In genomic region chr4:108619165-108619564, GRCm38 (mm10) we compare ENCODE assay signal across 8 mouse cellular contexts. TPM values are rescaled to one million over a fixed set of nuclear protein-coding genes. Genes with fewer than 3 reads are reported as not detected.
DNase-seq lines count a peak whose midpoint lies in the region; ATAC-seq and TF ChIP-seq lines count a peak whose summit lies in the region.

No protein-coding gene starts in this region.

- H3K79me2 ChIP-seq in MEL (ENCODE audit: control insufficient read depth, insufficient read depth, low read length, poor library complexity), result peaks cover 7% of the 10 kb centered on the region
- peaks cover 80% of the 10 kb centered on the region for H3K79me2 ChIP-seq in macrophage (ENCODE audit: inconsistent target)

- WGBS in intestine, embryonic 16.5 days, result 1% methylated on average over 10 of the region's 10 CpGs
- WGBS in macrophage (ENCODE audit: missing documents), result 4% methylated on average over 10 of the region's 10 CpGs

- peak; percentile 57 for ATAC-seq in intestine, embryonic 16.5 days

- no peak for TF ChIP-seq POLR2A in MEL (IDR thresholded peaks at IDR 0.05; ENCODE audit: control insufficient read depth in 1 of 2, insufficient read depth in 1 of 2, low read depth in 1 of 2, low read length in 2 of 2, poor library complexity in 1 of 2)

- peak overlapping the region; percentile 70 for H3K4me2 ChIP-seq in intestine, embryonic 16.5 days (ENCODE audit: low read depth, low read length)

- no peak for TF ChIP-seq RAD21 in MEL (IDR thresholded peaks at IDR 0.05; ENCODE audit: low read depth, low read length)

- H3K4me1 ChIP-seq in MEL (ENCODE audit: control insufficient read depth in 1 of 2, insufficient read depth in 2 of 2, low read length in 2 of 2), result peaks cover 0 to 17% of the 10 kb centered on the region in 2 experiments; a peak in 3 of 4 replicates
- H3K4me1 ChIP-seq in erythroblast, embryonic 14.5 days (ENCODE audit: control insufficient read depth), result peaks cover 25% of the 10 kb centered on the region
- H3K4me1 ChIP-seq in intestine, embryonic 16.5 days (ENCODE audit: control insufficient read depth, insufficient read depth, low read length), result peaks cover 3% of the 10 kb centered on the region; the same call in 1 of the 2 replicates

- no peaks in the 10 kb centered on the region for H3K27me3 ChIP-seq in MEL (ENCODE audit: control insufficient read depth in 1 of 2, insufficient read depth in 2 of 2, low read length in 2 of 2)
- H3K27me3 ChIP-seq in erythroblast, embryonic 14.5 days (ENCODE audit: control insufficient read depth), result no peaks in the 10 kb centered on the region
- H3K27me3 ChIP-seq in intestine, embryonic 16.5 days (replicated peaks; ENCODE audit: control insufficient read depth, insufficient read depth, low read length), result no peaks in the 10 kb centered on the region

- no peak for TF ChIP-seq EP300 in MEL (IDR thresholded peaks at IDR 0.05; ENCODE audit: low read depth in 1 of 2, low read length in 2 of 2)

- peak overlapping the region; percentile 92 for H3K9ac ChIP-seq in MEL (ENCODE audit: control insufficient read depth, low read depth, low read length, poor library complexity, severe bottlenecking)
- peak overlapping the region; percentile 88 for H3K9ac ChIP-seq in intestine, embryonic 16.5 days (ENCODE audit: low read depth, low read length)

- TF ChIP-seq CTCF in MEL (IDR thresholded peaks at IDR 0.05 in 2 of 3, conservative IDR thresholded peaks at IDR 0.05 in 1 of 3; ENCODE audit: control insufficient read depth in 1 of 3, insufficient read depth in 1 of 3, low read depth in 2 of 3, low read length in 3 of 3, poor library complexity in 1 of 3, severe bottlenecking in 1 of 3), result no peak

- H3K36me3 ChIP-seq in MEL (ENCODE audit: control insufficient read depth in 1 of 2, insufficient read depth in 2 of 2, low read length in 2 of 2) (peaks cover 7 to 11% of the 10 kb centered on the region in 2 experiments; a peak in 3 of 4 replicates), macrophage (ENCODE audit: inconsistent target) (peaks cover 2% of the 10 kb centered on the region; the same call in 1 of the 2 replicates)
- H3K36me3 ChIP-seq in erythroblast, embryonic 14.5 days (ENCODE audit: control insufficient read depth), result peaks cover 45% of the 10 kb centered on the region
- no peaks in the 10 kb centered on the region for H3K36me3 ChIP-seq in intestine, embryonic 16.5 days (ENCODE audit: control insufficient read depth, insufficient read depth, low read length)

- no peaks in the 10 kb centered on the region for H3K9me3 ChIP-seq in MEL (replicated peaks; ENCODE audit: insufficient read depth, low read length)
- peaks cover 2% of the 10 kb centered on the region; the same call in 1 of the 2 replicates for H3K9me3 ChIP-seq in erythroblast, embryonic 14.5 days (ENCODE audit: control insufficient read depth, low read length)
- H3K9me3 ChIP-seq in intestine, embryonic 16.5 days (ENCODE audit: control insufficient read depth, low read length), result no peaks in the 10 kb centered on the region

- peak overlapping the region; percentile 64 for H3K27ac ChIP-seq in MEL (ENCODE audit: control insufficient read depth, low read depth, low read length)
- H3K27ac ChIP-seq in intestine, embryonic 16.5 days (ENCODE audit: low read length), result peak overlapping the region; percentile 82
- peak overlapping the region; percentile 38 for H3K27ac ChIP-seq in macrophage

- DNase-seq in layer of hippocampus, adult 11-12 months (ENCODE audit: low spot score), result peak; percentile 46
- no peak for DNase-seq in layer of hippocampus, adult 18-20 months (ENCODE audit: low spot score in 2 of 2)
- DNase-seq in MEL (ENCODE audit: low read depth, low spot score), result no peak
- DNase-seq in telencephalon, adult 2 months (ENCODE audit: low read depth, low spot score), result peak; percentile 41
- no peak for DNase-seq in adrenal gland, adult 2 months

- H3K4me3 ChIP-seq in MEL (ENCODE audit: control insufficient read depth in 1 of 2, insufficient read depth in 1 of 2, low read depth in 2 of 2, low read length in 2 of 2) (peak overlapping the region; percentile 66 to 74), macrophage (ENCODE audit: inconsistent target) (peak overlapping the region; percentile 96)
- peak overlapping the region; percentile 86 for H3K4me3 ChIP-seq in erythroblast, embryonic 14.5 days (replicated peaks)
- peak overlapping the region; percentile 81 for H3K4me3 ChIP-seq in intestine, embryonic 16.5 days (ENCODE audit: low read length)

TF ChIP-seq in MEL, 35 proteins besides CTCF, POLR2A, EP300 and RAD21:
- no peak for TF ChIP-seq POLR2AphosphoS5 (IDR thresholded peaks at IDR 0.05; ENCODE audit: borderline replicate concordance, low read depth, low read length)
- TF ChIP-seq MAFK (IDR thresholded peaks at IDR 0.05; ENCODE audit: borderline replicate concordance, low read depth, low read length), result no peak

RNA-seq across cellular contexts. Expression of gene Cc2d1b, which starts 0.6 kb away (rescaled TPM):
- total RNA-seq in layer of hippocampus, adult 18-20 months (2021), result 10 to 100 TPM; 26.5 to 26.9 TPM
- total RNA-seq in MEL (2012; rRNA removed), result 35.6 and 37.0 TPM in 2 replicates
- 10 to 100 TPM in 1 of 2 experiments, not detected in 1; 50.3 TPM for polyA plus RNA-seq in MEL (2012; ENCODE audit: insufficient read depth in 1 of 2, insufficient read length in 2 of 2, low read depth in 1 of 2, low replicate concordance in 2 of 2, missing spikeins in 1 of 2)
- 2.5 and 2.6 TPM in 2 replicates for polyA plus RNA-seq in erythroblast, embryonic 14.5 days (2012)
- 33.0 and 35.2 TPM in 2 replicates for polyA plus RNA-seq in intestine, embryonic 16.5 days (2015; fragmentation: Nextera tagmentation; extraction: Ambion mirVana)
- total RNA-seq in macrophage (2018; cell fraction: chromatin; rRNA removed), result 100 to 1,000 TPM in 20 of 26 experiments, 10 to 100 TPM in 6; 69.7 to 243 (median 159) TPM
- total RNA-seq in macrophage (2018; cell fraction: cytosol; rRNA removed), result 10 to 100 TPM; 24.5 to 50.3 (median 36.2) TPM
- 100 to 1,000 TPM in 6 of 26 experiments, 10 to 100 TPM in 20; 46.3 to 152 (median 76.5) TPM for total RNA-seq in macrophage (2018; cell fraction: nucleus; rRNA removed)
- 38.2 to 64.5 TPM (median 46.3 TPM) in 3 replicates for polyA plus RNA-seq in macrophage (2018)
- 10 to 100 TPM; 37.3 to 42.1 TPM for total RNA-seq in adrenal gland, adult 2 months (2021)
- polyA plus RNA-seq in adrenal gland, adult 2 months (2012; rRNA removed), result 26.7 and 33.0 TPM in 2 replicates

RNA-seq across cellular contexts. Expression of gene Orc1, which starts 39.9 kb away (rescaled TPM):
- under 1 TPM in 1 of 2 experiments, not detected in 1; 0.13 TPM for total RNA-seq in layer of hippocampus, adult 18-20 months (2021)
- total RNA-seq in MEL (2012; rRNA removed), result 22.2 and 24.4 TPM in 2 replicates
- polyA plus RNA-seq in MEL (2012; ENCODE audit: insufficient read depth in 1 of 2, insufficient read length in 2 of 2, low read depth in 1 of 2, low replicate concordance in 2 of 2, missing spikeins in 1 of 2) (10 to 100 TPM in 1 of 2 experiments, not detected in 1; 26.8 TPM), macrophage (2018) (0.28 to 5.4 TPM (median 0.93 TPM) in 3 replicates)
- polyA plus RNA-seq in erythroblast, embryonic 14.5 days (2012), result 1.0 and 1.3 TPM in 2 replicates
- 9.4 and 10.3 TPM in 2 replicates for polyA plus RNA-seq in intestine, embryonic 16.5 days (2015; fragmentation: Nextera tagmentation; extraction: Ambion mirVana)
- total RNA-seq in macrophage (2018; cell fraction: chromatin; rRNA removed), result 1 to 10 TPM in 17 of 26 experiments, under 1 TPM in 7, not detected in 2; 0.39 to 4.8 (median 2.1) TPM
- 1 to 10 TPM in 2 of 26 experiments, under 1 TPM in 24; 0.23 to 1.2 (median 0.65) TPM for total RNA-seq in macrophage (2018; cell fraction: cytosol; rRNA removed)
- 10 to 100 TPM in 1 of 26 experiments, 1 to 10 TPM in 12, under 1 TPM in 13; 0.32 to 16.0 (median 0.98) TPM for total RNA-seq in macrophage (2018; cell fraction: nucleus; rRNA removed)
- total RNA-seq in adrenal gland, adult 2 months (2021), result under 1 TPM; 0.20 to 0.24 TPM
- 0.04 TPM in 1 of 2 replicates, not detected in the other for polyA plus RNA-seq in adrenal gland, adult 2 months (2012; rRNA removed)

RNA-seq across cellular contexts. Expression of gene Prpf38a, which starts 40.0 kb away (rescaled TPM):
- total RNA-seq in layer of hippocampus, adult 18-20 months (2021), result 10 to 100 TPM; 25.7 to 27.7 TPM
- total RNA-seq in MEL (2012; rRNA removed), result 56.2 and 71.8 TPM in 2 replicates
- polyA plus RNA-seq in MEL (2012; ENCODE audit: insufficient read depth in 1 of 2, insufficient read length in 2 of 2, low read depth in 1 of 2, low replicate concordance in 2 of 2, missing spikeins in 1 of 2) (10 to 100 TPM in 1 of 2 experiments, not detected in 1; 66.8 TPM), macrophage (2018) (38.8 to 42.1 TPM (median 40.2 TPM) in 3 replicates)
- polyA plus RNA-seq in erythroblast, embryonic 14.5 days (2012), result 0.38 and 0.47 TPM in 2 replicates
- polyA plus RNA-seq in intestine, embryonic 16.5 days (2015; fragmentation: Nextera tagmentation; extraction: Ambion mirVana), result 72.3 and 78.8 TPM in 2 replicates
- total RNA-seq in macrophage (2018; cell fraction: chromatin; rRNA removed), result 100 to 1,000 TPM in 2 of 26 experiments, 10 to 100 TPM in 24; 32.6 to 113 (median 66.7) TPM
- total RNA-seq in macrophage (2018; cell fraction: cytosol; rRNA removed), result 100 to 1,000 TPM in 5 of 26 experiments, 10 to 100 TPM in 21; 32.0 to 125 (median 73.3) TPM
- total RNA-seq in macrophage (2018; cell fraction: nucleus; rRNA removed), result 100 to 1,000 TPM in 1 of 26 experiments, 10 to 100 TPM in 25; 21.5 to 122 (median 61.3) TPM
- 10 to 100 TPM; 26.8 to 28.4 TPM for total RNA-seq in adrenal gland, adult 2 months (2021)
- 0.66 and 0.99 TPM in 2 replicates for polyA plus RNA-seq in adrenal gland, adult 2 months (2012; rRNA removed)

Comparison
In these comparisons a context has a peak if more than half of its experiments do, and no peak if none do; other contexts are left out.
1. DNase-seq: peak in layer of hippocampus, adult 11-12 months (single experiment) and telencephalon, adult 2 months (single experiment); none in layer of hippocampus, adult 18-20 months (0 of 2), MEL (single experiment) and adrenal gland, adult 2 months (single experiment).
2. RNA of gene Prpf38a, which starts 40.0 kb away (polyA plus RNA-seq): 72.3 to 78.8 TPM in intestine, embryonic 16.5 days, 66.8 TPM in MEL and 38.8 to 42.1 TPM in macrophage; 0.66 to 0.99 TPM in adrenal gland, adult 2 months and 0.38 to 0.47 TPM in erythroblast, embryonic 14.5 days; every median in the first group is over 10 times any median in the second.
3. Peak in every context shown above with its lines, with median percentiles within 50 percentile points of each other: H3K27ac ChIP-seq and H3K4me3 ChIP-seq.